Mouse (Mus musculus) midbrain, embryonic 15.5 days (tissue): ENCODE measurements at regions not wholly inside any gene's neighbourhood (a gene's known extent, or its start where the extent isn't known, plus 50 kb on each side); places are given as distances from the start of the nearest gene placed in this dataset.

Source experiments
- ATAC-seq: fragments of 200-750 bp; cut with Nextera tagmentation; replicated peaks from 2 replicates; pipeline ENCODE4 v1.8.0; 2017; ENCODE audit warnings: moderate TSS enrichment
- H3K27ac ChIP-seq: fragments of 300-500 bp; sonication (generic); 2 replicates; pipeline ENCODE4 v1.5.1; 2015; ENCODE audit warnings: mild to moderate bottlenecking, inconsistent platforms
- H3K27me3 ChIP-seq: fragments of 300-500 bp; sonication (generic); replicated peaks from 2 replicates; pipeline ENCODE4 v1.6.1; 2015; ENCODE audit warnings: inconsistent platforms
- H3K36me3 ChIP-seq: fragments of 300-500 bp; sonication (generic); replicated peaks from 2 replicates; pipeline ENCODE4 v1.6.1; 2015; ENCODE audit warnings: inconsistent platforms
- H3K4me1 ChIP-seq: fragments of 300-500 bp; sonication (generic); 2 replicates; pipeline ENCODE4 v1.6.1; 2015; ENCODE audit warnings: inconsistent platforms
- H3K4me2 ChIP-seq: fragments of 300-500 bp; sonication (generic); 2 replicates; pipeline ENCODE4 v1.6.1; 2015; ENCODE audit warnings: inconsistent platforms, mild to moderate bottlenecking, moderate library complexity
- H3K4me3 ChIP-seq: fragments of 300-500 bp; sonication (generic); 2 replicates; pipeline ENCODE4 v1.5.1; 2015; ENCODE audit warnings: mild to moderate bottlenecking, inconsistent platforms
- H3K9ac ChIP-seq: fragments of 300-500 bp; sonication (generic); 2 replicates; pipeline ENCODE4 v1.6.1; 2015; ENCODE audit warnings: mild to moderate bottlenecking, inconsistent platforms
- H3K9me3 ChIP-seq: fragments of 300-500 bp; sonication (generic); 2 replicates; pipeline ENCODE4 v1.6.1; 2016; ENCODE audit warnings: inconsistent platforms
- WGBS: fragments of 180-500 bp; shearing (Covaris S2); methylation state at CpG from one replicate; pipeline ENCODE4 v1.1.7; 2015; ENCODE audit warnings: mixed read lengths; 5-methylcytosine and 5-hydroxymethylcytosine counted together

- Histone ChIP-seq H3K9ac (no peak overlapping the region), H3K4me1 (no peaks in the 10 kb centered on the region), H3K9me3 (no peaks in the 10 kb centered on the region), H3K4me3 (no peak overlapping the region), H3K36me3 (no peaks in the 10 kb centered on the region), H3K27ac (no peak overlapping the region), H3K27me3 (no peaks in the 10 kb centered on the region), H3K4me2 (no peak overlapping the region)
- no peak for ATAC-seq
- 61% methylated on average over 10 of the region's 10 CpGs for WGBS
These were observed 325.4 kb upstream of the Prox1 start for GRCm38 (mm10) chr1:190495741-190496520.

- Histone ChIP-seq H3K36me3 (no peaks in the 10 kb centered on the region), H3K4me3 (no peak overlapping the region), H3K4me2 (no peak overlapping the region), H3K4me1 (no peaks in the 10 kb centered on the region), H3K9ac (no peak overlapping the region), H3K9me3 (no peaks in the 10 kb centered on the region), H3K27me3 (no peaks in the 10 kb centered on the region), H3K27ac (no peak overlapping the region)
- ATAC-seq, result no peak
- 74% methylated on average over 7 of the region's 7 CpGs for WGBS
These were observed 316.1 kb upstream of the Prox1 start for GRCm38 (mm10) chr1:190486551-190487104.

GRCm38 (mm10) chr1:190483366-190483765 lies 312.9 kb upstream of the Prox1 start:
- H3K27ac ChIP-seq, result no peak overlapping the region

GRCm38 (mm10) chr1:190481071-190481470 lies 310.6 kb upstream of the Prox1 start:
- ATAC-seq, result no peak
- Histone ChIP-seq H3K4me3 (no peak overlapping the region), H3K4me1 (no peaks in the 10 kb centered on the region), H3K27ac (no peak overlapping the region), H3K9me3 (no peaks in the 10 kb centered on the region), H3K4me2 (no peak overlapping the region), H3K27me3 (no peaks in the 10 kb centered on the region), H3K36me3 (no peaks in the 10 kb centered on the region), H3K9ac (no peak overlapping the region)
- 74% methylated on average over 11 of the region's 11 CpGs for WGBS

More at GRCm38 (mm10) chr1:190483366-190483765, 312.9 kb upstream of the Prox1 start:
- Histone ChIP-seq H3K9me3 (no peaks in the 10 kb centered on the region), H3K9ac (no peak overlapping the region), H3K27me3 (no peaks in the 10 kb centered on the region), H3K36me3 (no peaks in the 10 kb centered on the region), H3K4me2 (no peak overlapping the region), H3K4me3 (no peak overlapping the region), H3K4me1 (no peaks in the 10 kb centered on the region)
- 88% methylated on average over 13 of the region's 13 CpGs for WGBS
- no peak for ATAC-seq

- H3K9me3 ChIP-seq, result no peaks in the 10 kb centered on the region
- WGBS, result 63% methylated on average over 9 of the region's 9 CpGs
- no peak overlapping the region for H3K27ac ChIP-seq
- H3K4me2 ChIP-seq, result no peak overlapping the region
- H3K4me1 ChIP-seq, result no peaks in the 10 kb centered on the region
- no peak overlapping the region for H3K9ac ChIP-seq
- H3K4me3 ChIP-seq, result no peak overlapping the region
- no peaks in the 10 kb centered on the region for H3K27me3 ChIP-seq
- no peak for ATAC-seq
- no peaks in the 10 kb centered on the region for H3K36me3 ChIP-seq
These were observed 310.1 kb upstream of the Prox1 start for GRCm38 (mm10) chr1:190480601-190481000.

GRCm38 (mm10) chr1:190472761-190473160 lies 302.2 kb upstream of the Prox1 start:
- WGBS, result 85% methylated on average over 8 of the region's 8 CpGs
- Histone ChIP-seq H3K36me3 (no peaks in the 10 kb centered on the region), H3K4me3 (no peak overlapping the region), H3K27me3 (no peaks in the 10 kb centered on the region), H3K4me1 (no peaks in the 10 kb centered on the region), H3K4me2 (no peak overlapping the region), H3K27ac (no peak overlapping the region), H3K9ac (no peak overlapping the region), H3K9me3 (no peaks in the 10 kb centered on the region)
- ATAC-seq, result no peak

GRCm38 (mm10) chr1:190470336-190470735 lies 299.8 kb upstream of the Prox1 start:
- Histone ChIP-seq H3K4me1 (no peaks in the 10 kb centered on the region), H3K9me3 (no peaks in the 10 kb centered on the region), H3K9ac (no peak overlapping the region), H3K36me3 (no peaks in the 10 kb centered on the region), H3K27me3 (no peaks in the 10 kb centered on the region), H3K4me3 (no peak overlapping the region), H3K4me2 (no peak overlapping the region), H3K27ac (no peak overlapping the region)
- ATAC-seq, result no peak
- whole genome bisulfite sequencing, result 82% methylated on average over 9 of the region's 9 CpGs

- Histone ChIP-seq H3K4me2 (no peak overlapping the region), H3K4me1 (peaks cover 11% of the 10 kb centered on the region), H3K4me3 (no peak overlapping the region), H3K9ac (no peak overlapping the region), H3K36me3 (no peaks in the 10 kb centered on the region), H3K27ac (peak overlapping the region; percentile 39; the same call in 1 of the 2 replicates), H3K9me3 (no peaks in the 10 kb centered on the region), H3K27me3 (0 out of 2 replicates have a peak, but pooled peaks cover 2% of the 10 kb centered on the region)
- 30% methylated on average over 12 of the region's 12 CpGs for WGBS
- ATAC-seq, result peak; percentile 50; the same call in 1 of the 2 replicates
These were observed 287.1 kb upstream of the Prox1 start for GRCm38 (mm10) chr1:190457541-190458061.

- no peaks in the 10 kb centered on the region for H3K9me3 ChIP-seq
- no peak for ATAC-seq
- H3K4me1 ChIP-seq, result peaks cover 11% of the 10 kb centered on the region
- peaks cover 2% of the 10 kb centered on the region; the same call in 1 of the 2 replicates for H3K27me3 ChIP-seq
- WGBS, result 68% methylated on average over 10 of the region's 10 CpGs
- no peak overlapping the region for H3K4me3 ChIP-seq
- H3K36me3 ChIP-seq, result no peaks in the 10 kb centered on the region
- no peak overlapping the region for H3K4me2 ChIP-seq
- no peak overlapping the region for H3K9ac ChIP-seq
- no peak overlapping the region for H3K27ac ChIP-seq
These were observed 283.0 kb upstream of the Prox1 start for GRCm38 (mm10) chr1:190453549-190453948.

- Histone ChIP-seq H3K4me3 (no peak overlapping the region), H3K9me3 (no peaks in the 10 kb centered on the region), H3K27ac (no peak overlapping the region), H3K4me2 (no peak overlapping the region), H3K9ac (no peak overlapping the region), H3K36me3 (no peaks in the 10 kb centered on the region), H3K27me3 (peaks cover 2% of the 10 kb centered on the region; the same call in 1 of the 2 replicates), H3K4me1 (peaks cover 7% of the 10 kb centered on the region; the same call in 1 of the 2 replicates)
- no peak for ATAC-seq
- 37% methylated on average over 11 of the region's 11 CpGs for WGBS
These were observed 281.8 kb upstream of the Prox1 start for GRCm38 (mm10) chr1:190452115-190452842.

GRCm38 (mm10) chr1:190448263-190448662 lies 277.7 kb upstream of the Prox1 start:
- Histone ChIP-seq H3K27me3 (peaks cover 4% of the 10 kb centered on the region; the same call in 1 of the 2 replicates), H3K4me3 (no peak overlapping the region), H3K4me2 (no peak overlapping the region), H3K36me3 (no peaks in the 10 kb centered on the region), H3K9me3 (no peaks in the 10 kb centered on the region), H3K9ac (no peak overlapping the region), H3K27ac (no peak overlapping the region), H3K4me1 (peaks cover 3% of the 10 kb centered on the region; the same call in 1 of the 2 replicates)
- no peak for ATAC-seq
- 30% methylated on average over 8 of the region's 8 CpGs for WGBS

GRCm38 (mm10) chr1:190447253-190447652 lies 276.7 kb upstream of the Prox1 start:
- Histone ChIP-seq H3K4me1 (peaks cover 3% of the 10 kb centered on the region; the same call in 1 of the 2 replicates), H3K4me3 (no peak overlapping the region), H3K9ac (no peak overlapping the region), H3K27ac (no peak overlapping the region), H3K9me3 (no peaks in the 10 kb centered on the region), H3K4me2 (no peak overlapping the region), H3K36me3 (no peaks in the 10 kb centered on the region), H3K27me3 (peaks cover 4% of the 10 kb centered on the region; the same call in 1 of the 2 replicates)
- no peak for ATAC-seq
- WGBS, result 81% methylated on average over 7 of the region's 7 CpGs
